Mouse (Mus musculus) CH12.LX (cell line): ENCODE results near the gene Gm37240. TPM values are rescaled to one million over a fixed set of nuclear protein-coding genes. Genes with fewer than 3 reads are reported as not detected.
A peak's percentile ranks its signal among the peaks of the same experiment; 100 is the strongest.

Source experiments
- DNase-seq: peaks from one replicate; pipeline ENCODE4 v3.0.0-alpha.2; 2013; ENCODE audit errors: extremely low read depth
- H3K27ac ChIP-seq: 2 replicates; pipeline ENCODE4 v1.5.1; 2012; ENCODE audit warnings: low read depth, mild to moderate bottlenecking, control low read depth, moderate library complexity; ENCODE audit not compliant: insufficient read depth
- H3K27me3 ChIP-seq: replicated peaks from 2 replicates; pipeline ENCODE3; 2012; ENCODE audit warnings: inconsistent platforms
- H3K36me3 ChIP-seq, 2 experiments: replicated peaks in 1 of 2; 2 replicates each; pipeline versions ENCODE3 to v1.6.1; 2012; ENCODE audit warnings: inconsistent platforms in 1 of 2, low read length in 1 of 2, mild to moderate bottlenecking in 1 of 2, mixed read lengths in 1 of 2, moderate library complexity in 1 of 2; ENCODE audit not compliant: control insufficient read depth in 1 of 2, insufficient read depth in 1 of 2
- H3K4me1 ChIP-seq, 2 experiments: 2 replicates each; pipeline ENCODE4 v1.6.1; 2012; ENCODE audit warnings: inconsistent platforms in 1 of 2, moderate library complexity in 1 of 2; ENCODE audit not compliant: insufficient read depth in 2 of 2, control insufficient read depth in 1 of 2
- H3K4me2 ChIP-seq: 2 replicates; pipeline ENCODE4 v1.6.1; 2012; ENCODE audit warnings: low read depth, mild to moderate bottlenecking, control low read depth; ENCODE audit not compliant: poor library complexity, insufficient read depth, severe bottlenecking
- H3K4me3 ChIP-seq, 3 experiments: fragments of 150-350 bp in 1 of 3; sonication (generic) in 1 of 3; replicated peaks in 1 of 3; 2 replicates each; pipeline versions ENCODE3 to v1.5.1; 2011 to 2012; ENCODE audit warnings: low read depth in 2 of 3, low read length in 2 of 3, mild to moderate bottlenecking in 2 of 3, moderate library complexity in 2 of 3, control low read depth in 1 of 3, improper control_type of control experiment in 1 of 3, inconsistent platforms in 1 of 3, mixed read lengths in 1 of 3; ENCODE audit not compliant: poor library complexity in 1 of 3
- H3K79me2 ChIP-seq: replicated peaks from 2 replicates; pipeline ENCODE4 v1.6.1; 2012; ENCODE audit warnings: mild to moderate bottlenecking, moderate library complexity; ENCODE audit not compliant: control insufficient read depth, poor library complexity, insufficient read depth, severe bottlenecking; ENCODE audit errors: extremely low read depth
- H3K9ac ChIP-seq: 2 replicates; pipeline ENCODE4 v1.6.1; 2012; ENCODE audit warnings: low read depth, mild to moderate bottlenecking, control low read depth, moderate library complexity; ENCODE audit not compliant: insufficient read depth
- H3K9me3 ChIP-seq: replicated peaks from 2 replicates; pipeline ENCODE3; 2012; ENCODE audit warnings: low read length, inconsistent platforms, mixed read lengths
- BHLHE40 ChIP-seq: IDR thresholded peaks from 2 replicates; pipeline ENCODE4 v1.6.1; 2011; ENCODE audit warnings: mild to moderate bottlenecking, low read depth, low read length, improper control_type of control experiment
- E2F4 ChIP-seq: IDR thresholded peaks from 2 replicates; pipeline ENCODE4 v1.6.1; 2011; ENCODE audit warnings: low read depth, low read length, improper control_type of control experiment; ENCODE audit not compliant: insufficient replicate concordance
- ELF1 ChIP-seq: IDR thresholded peaks from 2 replicates; pipeline ENCODE4 v1.6.1; 2014; ENCODE audit warnings: low read depth, mild to moderate bottlenecking, inconsistent platforms, low read length, improper control_type of control experiment
- EP300 ChIP-seq: IDR thresholded peaks from 2 replicates; pipeline ENCODE4 v1.6.1; 2011; ENCODE audit warnings: low read length, improper control_type of control experiment
- GABPA ChIP-seq: IDR thresholded peaks from 2 replicates; pipeline ENCODE4 v1.6.1; 2012; ENCODE audit warnings: low read depth, low read length, improper control_type of control experiment, inconsistent platforms; ENCODE audit not compliant: insufficient replicate concordance
- MAZ ChIP-seq: IDR thresholded peaks from 2 replicates; pipeline ENCODE4 v1.6.1; 2012; ENCODE audit warnings: low read depth, mild to moderate bottlenecking, inconsistent platforms, low read length, improper control_type of control experiment, moderate library complexity
- MEF2A ChIP-seq: IDR thresholded peaks from 2 replicates; pipeline ENCODE4 v1.6.1; 2014; ENCODE audit warnings: low read depth, mild to moderate bottlenecking, inconsistent platforms, low read length, improper control_type of control experiment, borderline replicate concordance
- POLR2A ChIP-seq: IDR thresholded peaks from 2 replicates; pipeline ENCODE4 v1.6.1; 2011; ENCODE audit warnings: low read depth, mild to moderate bottlenecking, improper control_type of control experiment, low read length
- POLR2AphosphoS2 ChIP-seq: IDR thresholded peaks from 2 replicates; pipeline ENCODE4 v1.6.1; 2011; ENCODE audit warnings: low read depth, low read length, improper control_type of control experiment
- RCOR1 ChIP-seq: conservative IDR thresholded peaks from 2 replicates; pipeline ENCODE4 v1.6.1; 2012; ENCODE audit warnings: low read depth, mild to moderate bottlenecking, inconsistent platforms, low read length, improper control_type of control experiment
- TBP ChIP-seq: conservative IDR thresholded peaks from 2 replicates; pipeline ENCODE4 v1.6.1; 2011; ENCODE audit warnings: low read depth, low read length, improper control_type of control experiment
- USF1 ChIP-seq: IDR thresholded peaks from 2 replicates; pipeline ENCODE4 v1.6.1; 2014; ENCODE audit warnings: low read depth, mild to moderate bottlenecking, inconsistent platforms, low read length, improper control_type of control experiment
- dilution Hi-C: fragments of 300-500 bp; cut with MboI; formaldehyde crosslinking; loops from 2 replicates; pipeline ENCODE4 v1.14.3; 2020; ENCODE audit warnings: low sequenced_read_pairs; ENCODE audit not compliant: extremely low pct_unique_long_range_greater_than_20kb, extremely low pct_ligation_motif_present
- in situ Hi-C: fragments of 300-500 bp; cut with MboI; formaldehyde crosslinking; loops from 3 replicates; pipeline ENCODE4 v1.14.3; 2019; ENCODE audit warnings: low sequenced_read_pairs, low pct_ligation_motif_present, low pct_unique_long_range_greater_than_20kb, mixed read lengths
- polyA plus RNA-seq: library from polyadenylated mRNA; unstranded; fragments of >175 nt; gene quantifications from 2 replicates; pipeline ENCODE4 v1.2.1, GENCODE M21; 2012; ENCODE audit warnings: low read depth; ENCODE audit not compliant: insufficient read length
- total RNA-seq, 2 experiments: library from RNA; depleted of rRNA; stranded (reverse); fragments of 300-350 nt in 1 of 2; fragments of >200 nt in 1 of 2; gene quantifications; 2 replicates each; pipeline ENCODE4 v1.2.3; 2012 to 2014

Gm37240 gene
- total and polyA plus RNA-seq, 3 experiments: 0.08 to 0.19 (median 0.14) TPM

DNA sequence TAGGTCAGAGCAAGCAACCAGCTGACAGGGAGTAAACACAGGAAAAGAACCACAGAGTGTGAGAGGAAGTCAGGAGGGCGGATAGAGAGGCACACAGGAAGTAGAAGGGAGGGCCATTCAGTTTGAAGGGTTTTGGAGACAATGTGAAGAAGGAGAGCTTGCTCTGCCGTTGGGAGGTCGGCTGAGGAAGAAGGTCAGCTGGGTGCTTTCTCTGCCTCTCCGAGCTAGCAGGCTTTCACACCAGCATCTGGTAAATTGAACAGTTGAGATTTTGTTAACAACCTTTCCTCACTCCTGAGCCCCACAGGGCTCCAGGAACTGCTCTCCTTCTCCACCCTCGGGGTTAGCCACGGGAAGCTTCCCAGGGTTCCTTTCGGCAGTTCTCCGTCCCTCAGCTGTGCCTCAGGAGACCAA lies 692.2 kb downstream of the Gm37240 start (continued):
- TF ChIP-seq TBP (peak; percentile 95), EP300 (no peak; the same call in 1 of the 2 replicates), MAZ (no peak), E2F4 (no peak), RCOR1 (no peak), USF1 (no peak; the same call in 1 of the 2 replicates)

- Histone ChIP-seq H3K79me2 (no peaks in the 10 kb centered on the region), H3K36me3 (no peaks in the 10 kb centered on the region), H3K9ac (no peak overlapping the region), H3K27ac (no peak overlapping the region), H3K27me3 (no peaks in the 10 kb centered on the region), H3K4me2 (no peak overlapping the region), H3K4me1 (peaks cover 0 to 13% of the 10 kb centered on the region in 2 experiments; a peak in 2 of 4 replicates), H3K9me3 (no peaks in the 10 kb centered on the region), H3K4me3 (no peak overlapping the region)
- dilution Hi-C loops (no loop called here), in situ Hi-C loops (no loop called here)
- no peak for DNase-seq
- TF ChIP-seq ELF1 (no peak), RCOR1 (no peak), EP300 (no peak), POLR2A (no peak), POLR2AphosphoS2 (no peak), GABPA (no peak), MEF2A (no peak)
- TF ChIP-seq, all 38 proteins: peak for 0
Measured at GRCm38 (mm10) chr3:85189791-85190190, 697.5 kb downstream of the Gm37240 start.

DNA sequence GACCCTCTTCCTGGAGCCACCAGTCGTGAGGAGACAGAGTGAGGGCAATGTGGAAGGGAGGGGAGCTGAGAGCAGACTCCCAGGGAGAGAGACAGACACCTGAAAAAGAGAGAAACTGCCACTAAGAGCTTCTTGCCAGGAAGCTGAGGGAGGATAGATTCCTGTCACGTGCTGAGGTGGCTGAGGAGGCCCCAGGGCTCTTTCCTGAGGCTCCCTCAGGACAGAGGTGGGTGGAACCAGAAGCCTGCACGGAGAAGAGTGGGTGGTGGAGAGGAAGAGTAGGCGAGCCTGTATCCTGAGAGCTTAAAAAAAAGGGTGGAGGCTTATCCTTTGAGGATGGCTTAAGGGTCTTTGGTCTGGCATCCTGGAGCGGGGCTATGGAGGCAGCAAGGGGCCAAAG lies 699.0 kb downstream of the Gm37240 start:
- peaks cover 2 to 9% of the 10 kb centered on the region in 2 experiments; a peak in 1 of 4 replicates for H3K4me1 ChIP-seq
- dilution Hi-C loops (no loop called here), in situ Hi-C loops (no loop called here)
- H3K36me3 ChIP-seq: no peaks in the 10 kb centered on the region
- no peak overlapping the region for H3K4me3 ChIP-seq
- H3K79me2 ChIP-seq: no peaks in the 10 kb centered on the region
- no peak for DNase-seq
- no peak overlapping the region for H3K9ac ChIP-seq
- no peak overlapping the region for H3K4me2 ChIP-seq
- H3K27me3 ChIP-seq: no peaks in the 10 kb centered on the region
- no peak overlapping the region for H3K27ac ChIP-seq
- TF ChIP-seq MAZ (no peak), BHLHE40 (peak; percentile 36; the same call in 1 of the 2 replicates)
- no peaks in the 10 kb centered on the region for H3K9me3 ChIP-seq
